Mouse (Mus musculus): ENCODE measurements at regions not wholly inside any gene's neighbourhood (a gene's known extent, or its start where the extent isn't known, plus 50 kb on each side); places are given as distances from the start of the nearest gene placed in this dataset.

DNA sequence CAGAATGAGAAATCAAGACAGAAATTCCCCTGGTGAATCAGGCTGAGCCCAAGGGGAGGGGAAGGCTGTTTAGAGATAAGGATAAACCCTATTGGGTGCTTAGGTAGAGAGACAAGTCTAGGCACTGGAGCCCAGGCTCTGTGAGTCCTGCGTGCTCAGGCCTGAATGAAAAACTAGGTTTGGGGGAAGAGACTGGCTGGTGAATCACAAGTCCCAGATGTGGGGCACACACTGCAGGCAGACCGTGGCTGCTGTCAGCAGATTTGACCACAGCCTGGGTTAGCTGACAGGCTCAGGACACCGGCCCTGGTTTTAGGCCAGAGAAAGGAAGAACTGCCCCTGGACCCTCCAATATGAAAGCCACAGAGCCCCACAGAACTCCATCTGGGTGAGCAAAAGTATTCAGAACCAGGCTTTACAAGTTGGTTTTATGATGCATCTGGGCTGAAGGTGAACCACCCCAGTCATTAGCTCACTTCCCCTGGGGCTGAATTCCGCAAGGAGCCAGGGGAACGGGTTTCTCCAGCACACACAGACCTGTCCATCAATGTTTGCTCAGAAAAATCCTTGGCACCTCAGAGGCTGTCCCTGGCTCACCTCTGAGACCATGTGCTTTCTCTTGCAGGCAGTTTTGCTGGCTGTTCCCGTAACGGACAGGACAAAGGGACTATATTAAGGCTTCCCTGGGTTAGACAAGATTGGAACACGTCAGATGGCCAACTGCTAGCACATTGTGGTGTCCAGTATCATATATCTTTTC, 73.8 kb upstream of the Eif4g2 start:
- TF ChIP-seq CTCF (IDR thresholded peaks at IDR 0.05; ENCODE audit: insufficient read depth, low read depth, low read length) (no peak), POLR2A (IDR thresholded peaks at IDR 0.05; ENCODE audit: insufficient read depth, low read depth, low read length) (no peak)
